Mouse (Mus musculus): ENCODE measurements around the gene Gm21860. TPM values are rescaled to one million over a fixed set of nuclear protein-coding genes. Genes with fewer than 3 reads are reported as not detected.
"Not testable (repeated sequence)": the region's sequence is repeated elsewhere in the genome, so short reads cannot be mapped to it uniquely, and the experiment has no call there.

The Gm21860 gene
- polyA plus RNA-seq, 1 experiment from 2014 or later: not detected

DNA sequence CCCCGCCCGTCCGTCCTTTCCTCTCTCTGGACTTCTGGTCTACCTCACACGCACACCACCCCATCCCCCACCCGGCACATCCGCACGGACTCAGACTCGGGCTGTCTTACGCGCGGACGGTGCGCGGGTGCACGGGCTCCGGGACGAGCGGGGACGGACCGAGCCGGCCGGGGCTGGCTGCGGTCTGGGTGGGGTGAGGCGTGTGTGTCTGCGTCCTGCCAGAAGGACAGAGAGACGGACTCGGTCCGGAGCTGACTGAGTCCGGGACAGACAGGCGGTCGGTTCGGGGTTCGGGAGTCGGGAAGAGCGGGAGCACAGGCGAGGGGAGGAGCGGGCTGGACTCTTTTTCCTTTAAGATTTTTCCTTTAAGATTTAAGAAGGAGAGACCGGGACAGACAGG is 13.6 kb downstream of the Gm21860 start:
- 79% methylated on average over 38 of the region's 38 CpGs for WGBS
- not testable (repeated sequence) for H3K27me3 ChIP-seq (replicated peaks; ENCODE audit: control insufficient read depth, insufficient read depth, low read length); H3K4me2 ChIP-seq (ENCODE audit: low read depth, low read length); H3K4me3 ChIP-seq (ENCODE audit: low read length); H3K4me1 ChIP-seq (ENCODE audit: control insufficient read depth, insufficient read depth, low read length); H3K27ac ChIP-seq (ENCODE audit: low read length); H3K9ac ChIP-seq (ENCODE audit: low read depth, low read length)
- Histone ChIP-seq H3K9me3 (ENCODE audit: control insufficient read depth, low read length) (peaks cover 43% of the 10 kb centered on the region), H3K36me3 (ENCODE audit: control insufficient read depth, insufficient read depth, low read length) (peaks cover 41% of the 10 kb centered on the region)
- peak; percentile 31 for ATAC-seq

- Histone ChIP-seq H3K9ac (ENCODE audit: low read depth, low read length) (no peak overlapping the region), H3K4me2 (ENCODE audit: low read depth, low read length) (no peak overlapping the region), H3K4me1 (ENCODE audit: control insufficient read depth, insufficient read depth, low read length) (no peaks in the 10 kb centered on the region), H3K27me3 (replicated peaks; ENCODE audit: control insufficient read depth, insufficient read depth, low read length) (no peaks in the 10 kb centered on the region), H3K27ac (ENCODE audit: low read length) (no peak overlapping the region), H3K9me3 (ENCODE audit: control insufficient read depth, low read length) (peaks cover 43% of the 10 kb centered on the region), H3K4me3 (ENCODE audit: low read length) (no peak overlapping the region), H3K36me3 (ENCODE audit: control insufficient read depth, insufficient read depth, low read length) (peaks cover 41% of the 10 kb centered on the region)
- no peak for ATAC-seq
- WGBS: 46% methylated on average over 14 of the region's 14 CpGs
These were observed 14.5 kb downstream of the Gm21860 start for GRCm38 (mm10) chrY:90740013-90740561.

DNA sequence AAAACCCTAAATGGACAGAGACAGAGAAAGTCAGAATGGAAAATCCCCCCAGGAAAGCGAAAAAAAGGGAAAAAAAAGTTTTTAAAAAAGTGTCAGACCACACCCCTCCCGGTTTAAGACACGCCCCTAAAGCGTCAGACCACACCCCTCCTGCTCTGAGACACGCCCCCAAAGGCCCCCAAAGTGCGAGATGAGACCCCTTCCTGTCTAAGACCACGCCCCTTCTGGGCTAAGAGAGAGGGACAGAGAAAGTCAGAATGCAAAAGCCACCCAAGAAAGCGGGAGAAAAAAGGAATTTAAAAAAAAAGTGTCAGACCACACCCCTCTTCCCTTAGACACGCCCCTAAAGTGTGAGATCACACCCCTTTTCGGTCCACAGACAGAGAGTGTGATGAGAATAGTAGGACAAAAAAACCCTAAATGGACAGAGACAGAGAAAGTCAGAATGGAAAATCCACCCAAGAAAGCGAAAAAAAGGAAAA is 15.0 kb downstream of the Gm21860 start:
- not testable (repeated sequence) for H3K27me3 ChIP-seq (replicated peaks; ENCODE audit: control insufficient read depth, insufficient read depth, low read length); H3K4me3 ChIP-seq (ENCODE audit: low read length); H3K27ac ChIP-seq (ENCODE audit: low read length); H3K4me1 ChIP-seq (ENCODE audit: control insufficient read depth, insufficient read depth, low read length); H3K4me2 ChIP-seq (ENCODE audit: low read depth, low read length); ATAC-seq; H3K9ac ChIP-seq (ENCODE audit: low read depth, low read length)
- WGBS: 55% methylated on average over 11 of the region's 11 CpGs
- Histone ChIP-seq H3K36me3 (ENCODE audit: control insufficient read depth, insufficient read depth, low read length) (peaks cover 39% of the 10 kb centered on the region), H3K9me3 (ENCODE audit: control insufficient read depth, low read length) (peaks cover 43% of the 10 kb centered on the region)

DNA sequence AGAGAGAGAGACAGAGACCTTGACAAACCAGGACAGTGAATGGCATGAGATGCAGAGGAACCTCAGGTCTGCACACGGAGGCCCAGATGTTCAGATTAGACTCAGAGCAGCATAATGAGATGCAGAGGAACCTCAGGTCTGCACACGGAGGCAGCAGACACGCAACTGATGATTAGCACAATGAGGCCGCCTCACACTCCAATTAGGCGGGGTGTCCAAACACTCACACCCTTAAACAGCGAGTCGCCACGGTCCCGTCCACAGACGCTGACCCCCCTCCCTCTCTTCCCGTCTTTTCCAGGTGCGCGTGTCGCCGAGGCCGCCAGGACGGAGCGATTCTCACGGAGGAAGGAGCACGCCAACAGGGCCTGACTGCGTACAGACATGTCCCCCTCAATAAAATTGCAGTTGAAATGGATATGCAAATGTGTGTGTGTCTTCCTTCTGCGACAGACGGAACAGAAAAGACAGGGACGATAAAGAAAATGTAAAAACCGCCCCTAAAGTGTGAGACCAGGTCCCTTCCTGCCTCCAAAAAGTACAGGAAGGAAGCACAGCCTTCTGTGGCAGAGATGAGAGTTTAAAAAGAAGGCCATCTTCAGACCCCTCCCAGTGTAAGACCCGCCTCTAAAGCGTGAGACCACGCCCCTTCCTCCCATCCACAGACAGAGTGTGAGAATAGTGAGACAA is 15.6 kb downstream of the Gm21860 start:
- H3K9ac ChIP-seq (ENCODE audit: low read depth, low read length): not testable (repeated sequence)

DNA sequence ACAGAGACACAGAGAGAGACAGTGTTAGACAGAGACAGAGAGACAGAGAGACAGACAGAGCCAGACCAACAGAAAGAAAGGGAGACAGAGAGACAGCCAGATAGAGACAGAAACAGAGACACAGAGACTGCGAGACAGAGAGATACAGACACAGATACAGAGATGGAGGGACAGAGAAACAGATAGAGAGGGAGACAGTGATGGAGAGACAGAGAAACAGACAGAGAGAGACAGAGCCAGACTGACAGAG is 16.3 kb downstream of the Gm21860 start:
- Histone ChIP-seq H3K27me3 (replicated peaks; ENCODE audit: control insufficient read depth, insufficient read depth, low read length) (no peaks in the 10 kb centered on the region), H3K9me3 (ENCODE audit: control insufficient read depth, low read length) (peaks cover 38% of the 10 kb centered on the region), H3K4me1 (ENCODE audit: control insufficient read depth, insufficient read depth, low read length) (no peaks in the 10 kb centered on the region), H3K4me3 (ENCODE audit: low read length) (no peak overlapping the region), H3K4me2 (ENCODE audit: low read depth, low read length) (no peak overlapping the region), H3K36me3 (ENCODE audit: control insufficient read depth, insufficient read depth, low read length) (peaks cover 34% of the 10 kb centered on the region), H3K9ac (ENCODE audit: low read depth, low read length) (no peak overlapping the region), H3K27ac (ENCODE audit: low read length) (no peak overlapping the region)
- ATAC-seq: no peak
- 91% methylated on average over 1 of the region's 1 CpGs for WGBS

More for the DNA sequence above, 15.6 kb downstream of the Gm21860 start:
- H3K27me3 ChIP-seq (replicated peaks; ENCODE audit: control insufficient read depth, insufficient read depth, low read length); H3K27ac ChIP-seq (ENCODE audit: low read length); H3K4me3 ChIP-seq (ENCODE audit: low read length); H3K4me2 ChIP-seq (ENCODE audit: low read depth, low read length); H3K4me1 ChIP-seq (ENCODE audit: control insufficient read depth, insufficient read depth, low read length): not testable (repeated sequence)
- H3K36me3 ChIP-seq (ENCODE audit: control insufficient read depth, insufficient read depth, low read length): peaks cover 34% of the 10 kb centered on the region
- H3K9me3 ChIP-seq (ENCODE audit: control insufficient read depth, low read length): peaks cover 38% of the 10 kb centered on the region
- peak; percentile 29 for ATAC-seq
- 75% methylated on average over 28 of the region's 28 CpGs for WGBS

DNA sequence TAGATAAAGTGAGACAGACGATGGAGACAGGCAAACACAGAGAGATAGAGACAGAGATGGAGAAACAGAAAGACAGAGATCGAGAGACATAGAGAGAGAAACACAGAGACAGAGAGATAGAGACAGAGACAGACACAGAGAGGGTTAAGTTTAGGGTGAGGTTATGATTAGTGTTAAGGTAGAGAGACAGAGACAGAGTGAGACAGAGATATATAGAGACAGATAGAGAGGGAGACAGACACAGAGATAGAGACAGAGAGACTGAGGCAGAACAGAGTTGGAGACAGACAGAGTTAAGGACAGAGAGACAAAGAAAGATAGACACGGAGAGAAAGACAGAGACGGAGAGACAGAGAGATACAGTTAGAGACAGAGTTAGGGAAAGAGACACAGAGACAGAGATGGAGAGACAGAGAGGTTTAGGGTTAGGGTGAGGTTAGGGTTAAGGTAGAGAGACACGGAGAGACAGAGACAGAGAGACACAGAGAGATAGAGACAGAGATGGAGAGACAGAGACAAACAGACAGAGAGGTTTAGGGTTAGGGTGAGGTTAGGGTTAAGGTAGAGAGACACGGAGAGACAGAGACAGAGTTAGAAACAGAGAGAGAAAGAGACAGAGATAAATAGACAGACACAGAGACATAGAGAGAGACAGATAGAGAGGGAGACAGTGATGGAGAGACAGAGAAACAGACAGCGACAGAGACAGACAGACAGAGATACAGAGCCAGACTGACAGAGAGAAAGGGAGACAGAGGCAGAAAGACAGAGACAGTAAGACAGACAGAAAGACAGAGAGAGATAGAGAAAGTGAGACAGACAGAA is 16.8 kb downstream of the Gm21860 start:
- no peak for ATAC-seq
- no peak overlapping the region for H3K9ac ChIP-seq (ENCODE audit: low read depth, low read length)
- H3K27me3 ChIP-seq (replicated peaks; ENCODE audit: control insufficient read depth, insufficient read depth, low read length): no peaks in the 10 kb centered on the region
- H3K27ac ChIP-seq (ENCODE audit: low read length): no peak overlapping the region
- no peak overlapping the region for H3K4me2 ChIP-seq (ENCODE audit: low read depth, low read length)
- H3K9me3 ChIP-seq (ENCODE audit: control insufficient read depth, low read length): peaks cover 37% of the 10 kb centered on the region
- H3K4me3 ChIP-seq (ENCODE audit: low read length): no peak overlapping the region
- 62% methylated on average over 4 of the region's 7 CpGs for WGBS
- H3K4me1 ChIP-seq (ENCODE audit: control insufficient read depth, insufficient read depth, low read length): no peaks in the 10 kb centered on the region
- peaks cover 34% of the 10 kb centered on the region for H3K36me3 ChIP-seq (ENCODE audit: control insufficient read depth, insufficient read depth, low read length)

DNA sequence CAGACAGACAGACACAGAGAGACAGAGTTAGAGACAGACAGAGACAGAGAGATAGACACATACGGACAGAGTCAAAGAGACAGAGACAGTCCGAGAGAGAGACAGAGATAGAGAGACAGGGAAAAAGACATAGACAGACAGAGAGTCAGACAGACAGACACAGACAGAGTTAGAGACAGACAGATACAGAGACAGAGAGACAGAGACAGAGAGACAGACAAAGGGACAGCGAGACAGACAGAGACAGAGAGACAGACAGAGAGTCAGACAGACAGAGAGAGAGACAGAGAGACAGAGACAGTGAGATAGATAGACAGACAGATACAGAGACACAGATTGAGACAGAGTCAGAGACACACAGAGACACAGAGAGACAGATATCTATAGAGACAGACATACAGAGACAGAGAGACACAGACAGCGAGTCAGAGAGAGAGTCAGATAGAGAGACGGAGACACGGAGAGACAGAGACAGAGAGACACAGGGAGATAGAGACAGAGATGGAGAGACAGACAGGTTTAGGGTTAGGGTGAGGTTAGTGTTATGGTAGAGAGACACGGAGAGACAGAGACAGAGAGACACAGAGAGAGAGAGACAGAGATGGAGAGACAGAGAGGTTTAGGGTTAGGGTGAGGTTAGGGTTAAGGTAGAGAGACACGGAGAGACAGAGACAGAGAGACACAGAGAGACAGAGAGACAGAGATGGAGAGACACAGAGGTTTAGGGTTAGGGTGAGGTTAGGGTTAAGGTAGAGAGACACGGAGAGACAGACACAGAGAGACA is 18.2 kb downstream of the Gm21860 start:
- H3K4me2 ChIP-seq (ENCODE audit: low read depth, low read length); H3K27me3 ChIP-seq (replicated peaks; ENCODE audit: control insufficient read depth, insufficient read depth, low read length); H3K9ac ChIP-seq (ENCODE audit: low read depth, low read length); H3K4me1 ChIP-seq (ENCODE audit: control insufficient read depth, insufficient read depth, low read length); H3K4me3 ChIP-seq (ENCODE audit: low read length); H3K27ac ChIP-seq (ENCODE audit: low read length); ATAC-seq: not testable (repeated sequence)
- Histone ChIP-seq H3K9me3 (ENCODE audit: control insufficient read depth, low read length) (peaks cover 25% of the 10 kb centered on the region), H3K36me3 (ENCODE audit: control insufficient read depth, insufficient read depth, low read length) (peaks cover 22% of the 10 kb centered on the region)
- 75% methylated on average over 6 of the region's 9 CpGs for WGBS

- 84% methylated on average over 5 of the region's 5 CpGs for WGBS
- not testable (repeated sequence) for H3K27me3 ChIP-seq (replicated peaks; ENCODE audit: control insufficient read depth, insufficient read depth, low read length); H3K9ac ChIP-seq (ENCODE audit: low read depth, low read length); ATAC-seq; H3K4me1 ChIP-seq (ENCODE audit: control insufficient read depth, insufficient read depth, low read length); H3K27ac ChIP-seq (ENCODE audit: low read length); H3K4me2 ChIP-seq (ENCODE audit: low read depth, low read length); H3K4me3 ChIP-seq (ENCODE audit: low read length)
- H3K36me3 ChIP-seq (ENCODE audit: control insufficient read depth, insufficient read depth, low read length): peaks cover 18% of the 10 kb centered on the region
- H3K9me3 ChIP-seq (ENCODE audit: control insufficient read depth, low read length): peaks cover 18% of the 10 kb centered on the region
These were observed 19.3 kb downstream of the Gm21860 start for GRCm38 (mm10) chrY:90735181-90735895.

- not testable (repeated sequence) for H3K27ac ChIP-seq (ENCODE audit: low read length); H3K4me2 ChIP-seq (ENCODE audit: low read depth, low read length); H3K27me3 ChIP-seq (replicated peaks; ENCODE audit: control insufficient read depth, insufficient read depth, low read length); H3K9me3 ChIP-seq (ENCODE audit: control insufficient read depth, low read length); H3K36me3 ChIP-seq (ENCODE audit: control insufficient read depth, insufficient read depth, low read length); ATAC-seq; H3K4me1 ChIP-seq (ENCODE audit: control insufficient read depth, insufficient read depth, low read length); H3K9ac ChIP-seq (ENCODE audit: low read depth, low read length); H3K4me3 ChIP-seq (ENCODE audit: low read length)
- 58% methylated on average over 8 of the region's 8 CpGs for WGBS
These were observed 20.3 kb downstream of the Gm21860 start for GRCm38 (mm10) chrY:90734334-90734696.

Measured in intestine, embryonic 16.5 days (tissue).